Mouse (Mus musculus): Measurements from ENCODE around the gene AF067061. TPM values are rescaled to one million over a fixed set of nuclear protein-coding genes. Genes with fewer than 3 reads are reported as not detected.
"Not testable (repeated sequence)": the region's sequence is repeated elsewhere in the genome, so short reads cannot be mapped to it uniquely, and the experiment has no call there.

Gene AF067061
- not detected in 2 replicates for polyA plus RNA-seq (2016; fragmentation: Nextera tagmentation; extraction: Ambion mirVana)

DNA sequence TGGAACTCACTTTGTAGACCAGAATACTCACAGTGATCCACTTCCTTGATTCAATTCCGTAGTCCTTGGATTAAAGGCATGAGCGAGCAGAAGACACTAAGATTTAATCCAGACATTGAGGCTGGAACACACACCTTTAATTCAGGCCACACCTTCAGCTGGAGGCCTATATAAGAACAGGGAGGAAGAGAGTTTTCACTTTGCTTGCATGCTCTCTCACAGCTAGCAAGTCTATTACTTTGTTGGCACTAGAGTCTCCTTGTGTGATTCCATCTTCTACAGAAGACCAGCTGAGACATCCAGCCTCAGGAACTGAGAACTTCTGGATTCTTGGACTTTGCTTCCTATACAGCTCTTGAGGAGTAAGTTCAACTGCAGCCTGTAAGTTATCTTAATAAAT is at the start of gene AF067061:
TSS of gene AF067061 (plus strand) at position 245 of the 400 bp plus-strand sequence.
- not testable (repeated sequence) for H3K27ac ChIP-seq; H3K4me1 ChIP-seq (replicated peaks); H3K4me3 ChIP-seq; DNase-seq (ENCODE audit: low spot score); H3K36me3 ChIP-seq; H3K27me3 ChIP-seq (ENCODE audit: insufficient read depth, poor library complexity, severe bottlenecking); H3K9me3 ChIP-seq
- 91% methylated on average over 2 of the region's 2 CpGs for WGBS

DNA sequence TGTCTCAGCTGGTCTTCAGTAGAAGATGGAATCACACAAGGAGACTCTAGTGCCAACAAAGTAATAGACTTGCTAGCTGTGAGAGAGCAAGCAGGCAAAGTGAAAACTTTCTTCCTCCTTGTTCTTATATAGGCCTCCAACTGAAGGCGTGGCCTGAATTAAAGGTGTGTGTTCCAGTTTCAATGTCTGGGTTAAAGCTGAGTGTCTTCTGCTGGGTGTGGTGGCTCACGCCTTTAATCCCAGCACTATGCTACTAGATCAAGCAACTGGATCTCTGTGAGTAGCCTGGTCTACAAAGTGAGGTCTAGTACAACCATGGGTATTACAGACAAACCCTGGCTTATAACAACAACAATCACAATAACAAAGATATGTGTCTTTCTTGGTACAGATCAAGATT is 47.1 kb upstream of the AF067061 start, which contains the start of gene Gm21762:
TSS of gene Gm21762 (minus strand) at position 101 of the 400 bp plus-strand sequence.
- not testable (repeated sequence) for H3K4me1 ChIP-seq (replicated peaks); H3K27ac ChIP-seq; DNase-seq (ENCODE audit: low spot score); H3K36me3 ChIP-seq; H3K4me3 ChIP-seq; H3K27me3 ChIP-seq (ENCODE audit: insufficient read depth, poor library complexity, severe bottlenecking); H3K9me3 ChIP-seq
- WGBS = no CpG with 5 or more reads among the region's 2 CpGs

DNA sequence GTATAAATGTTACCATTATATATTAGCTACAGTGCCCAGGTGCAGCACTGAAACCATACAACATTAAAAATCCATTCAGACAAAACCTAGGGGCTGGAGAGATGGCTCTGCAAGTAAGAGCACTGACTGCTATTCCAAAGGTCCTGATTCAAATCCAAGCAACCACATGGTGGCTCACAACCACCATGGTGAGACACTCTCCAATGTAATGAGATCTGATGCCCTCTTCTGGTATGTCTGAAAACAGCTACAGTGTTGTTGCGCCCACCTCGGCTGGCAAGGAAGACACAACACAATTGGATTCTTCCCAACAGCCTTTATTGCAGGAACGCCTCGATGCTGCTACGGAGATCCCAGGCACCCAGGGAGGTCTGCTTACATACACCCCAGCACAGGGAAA is 42.0 kb upstream of the AF067061 start:
- not testable (repeated sequence) for H3K4me1 ChIP-seq (replicated peaks); H3K36me3 ChIP-seq; H3K9me3 ChIP-seq; H3K4me3 ChIP-seq; H3K27me3 ChIP-seq (ENCODE audit: insufficient read depth, poor library complexity, severe bottlenecking); H3K27ac ChIP-seq; DNase-seq (ENCODE audit: low spot score)
- 82% methylated on average over 5 of the region's 5 CpGs for WGBS

DNA sequence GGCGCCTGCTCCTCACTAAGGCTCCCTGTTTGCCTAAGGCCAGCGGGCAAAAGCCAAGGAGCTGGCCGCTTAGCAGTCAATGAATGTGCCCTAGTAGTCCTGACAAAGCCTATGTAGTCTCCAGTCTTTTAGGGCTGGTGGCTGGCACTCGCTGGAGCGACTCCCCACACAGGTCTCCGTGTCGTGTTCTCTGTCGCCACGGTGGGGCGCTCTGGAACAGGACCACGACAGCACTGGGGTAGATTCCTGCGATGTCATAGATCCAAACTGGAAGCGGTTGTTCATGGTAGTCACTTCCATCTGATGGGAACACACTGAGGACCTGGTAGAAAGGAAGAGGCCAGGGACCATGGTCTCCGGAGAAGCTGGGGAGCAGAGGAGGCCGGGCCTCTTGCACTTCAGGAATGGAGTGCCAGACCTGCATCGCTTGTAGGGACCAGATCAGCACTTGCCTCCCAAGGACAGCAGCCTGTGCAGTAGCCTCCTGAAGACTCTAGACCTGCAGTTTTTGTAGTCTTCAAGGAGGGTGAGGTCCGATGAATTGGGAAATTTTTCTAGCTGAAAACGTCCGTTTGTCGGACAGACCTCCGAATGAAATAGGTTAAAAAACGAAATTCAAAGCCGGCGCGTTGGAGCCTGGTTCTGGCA is 39.8 kb upstream of the AF067061 start:
- not testable (repeated sequence) for H3K4me3 ChIP-seq; H3K4me1 ChIP-seq (replicated peaks); H3K27me3 ChIP-seq (ENCODE audit: insufficient read depth, poor library complexity, severe bottlenecking); H3K27ac ChIP-seq; H3K9me3 ChIP-seq; DNase-seq (ENCODE audit: low spot score); H3K36me3 ChIP-seq
- WGBS = 92% methylated on average over 16 of the region's 25 CpGs

DNA sequence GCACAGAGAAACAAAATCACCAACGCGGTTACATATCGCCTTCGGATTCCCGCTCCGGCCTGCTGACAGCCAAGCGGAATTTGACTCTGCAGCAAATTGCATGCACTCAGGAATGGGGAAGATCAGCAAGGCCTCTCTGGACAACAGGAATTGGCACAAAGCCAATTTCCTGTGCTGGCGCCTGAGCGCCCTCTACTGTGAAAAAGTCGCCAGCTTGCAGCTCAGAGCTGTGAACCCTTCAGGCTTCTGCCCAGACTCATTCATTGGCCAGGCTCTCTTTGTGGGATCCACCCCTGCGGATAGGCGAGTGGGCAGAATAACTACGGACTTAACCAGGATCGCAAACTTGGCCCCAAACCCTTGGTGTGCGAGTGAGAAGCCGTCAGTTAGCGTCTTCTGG is 31.1 kb upstream of the AF067061 start:
- WGBS = 95% methylated on average over 17 of the region's 17 CpGs
- not testable (repeated sequence) for H3K4me1 ChIP-seq (replicated peaks); H3K9me3 ChIP-seq; DNase-seq (ENCODE audit: low spot score); H3K4me3 ChIP-seq; H3K27me3 ChIP-seq (ENCODE audit: insufficient read depth, poor library complexity, severe bottlenecking); H3K27ac ChIP-seq; H3K36me3 ChIP-seq

DNA sequence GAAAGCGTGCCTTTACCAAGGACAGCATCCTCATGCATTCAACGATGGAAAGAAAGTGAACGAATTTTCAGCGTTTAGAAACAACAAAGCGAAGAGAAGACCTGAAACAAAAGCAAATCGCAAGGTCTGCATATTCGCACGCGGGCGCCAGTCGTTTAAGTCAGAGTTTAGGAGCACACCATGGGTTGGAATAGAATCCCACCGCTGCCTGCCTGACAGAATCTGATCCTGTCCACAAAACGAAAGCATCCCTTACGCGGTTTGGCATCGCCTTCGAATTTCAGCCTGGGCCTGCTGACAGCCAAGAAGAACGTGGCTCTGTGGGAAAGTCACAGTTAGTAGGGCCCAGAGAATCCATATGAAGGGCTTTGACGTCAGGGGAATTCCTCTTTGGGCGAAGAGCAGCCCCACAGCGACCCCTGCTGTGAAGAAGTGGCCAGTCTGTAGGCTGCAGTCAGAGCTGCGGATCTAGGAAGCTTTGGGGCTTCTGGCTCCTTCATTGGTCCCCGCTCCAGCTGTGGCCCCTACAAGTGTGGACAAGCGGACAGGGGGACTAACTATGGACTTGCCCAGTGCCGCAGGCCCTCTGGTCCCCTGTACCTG is 30.4 kb upstream of the AF067061 start:
- not testable (repeated sequence) for H3K9me3 ChIP-seq; H3K4me1 ChIP-seq (replicated peaks); H3K27me3 ChIP-seq (ENCODE audit: insufficient read depth, poor library complexity, severe bottlenecking); DNase-seq (ENCODE audit: low spot score); H3K4me3 ChIP-seq; H3K36me3 ChIP-seq; H3K27ac ChIP-seq
- 72% methylated on average over 14 of the region's 25 CpGs for WGBS

DNA sequence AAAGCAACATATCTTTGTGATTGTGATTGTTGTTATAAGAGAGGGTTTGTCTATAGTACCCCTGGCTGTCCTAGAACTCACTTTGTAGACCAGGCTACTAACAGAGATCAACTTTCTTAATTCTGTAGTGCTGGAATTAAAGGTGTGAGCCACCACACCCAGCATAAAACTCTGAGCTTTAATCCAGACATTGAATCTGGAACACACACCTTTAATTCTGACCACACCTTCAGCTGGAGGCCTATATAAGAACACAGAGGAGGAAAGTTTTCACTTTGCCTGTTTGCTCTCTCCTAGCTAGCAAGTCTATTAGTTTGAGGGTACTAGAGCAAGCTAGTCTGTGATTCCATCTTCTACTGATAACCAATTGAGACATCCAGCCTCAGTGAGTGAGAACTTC is 24.1 kb upstream of the AF067061 start, which contains the start of gene Gm21731:
TSS of gene Gm21731 (plus strand) at position 301 of the 400 bp plus-strand sequence.
- H3K9me3 ChIP-seq; DNase-seq (ENCODE audit: low spot score); H3K4me3 ChIP-seq: not testable (repeated sequence)

DNA sequence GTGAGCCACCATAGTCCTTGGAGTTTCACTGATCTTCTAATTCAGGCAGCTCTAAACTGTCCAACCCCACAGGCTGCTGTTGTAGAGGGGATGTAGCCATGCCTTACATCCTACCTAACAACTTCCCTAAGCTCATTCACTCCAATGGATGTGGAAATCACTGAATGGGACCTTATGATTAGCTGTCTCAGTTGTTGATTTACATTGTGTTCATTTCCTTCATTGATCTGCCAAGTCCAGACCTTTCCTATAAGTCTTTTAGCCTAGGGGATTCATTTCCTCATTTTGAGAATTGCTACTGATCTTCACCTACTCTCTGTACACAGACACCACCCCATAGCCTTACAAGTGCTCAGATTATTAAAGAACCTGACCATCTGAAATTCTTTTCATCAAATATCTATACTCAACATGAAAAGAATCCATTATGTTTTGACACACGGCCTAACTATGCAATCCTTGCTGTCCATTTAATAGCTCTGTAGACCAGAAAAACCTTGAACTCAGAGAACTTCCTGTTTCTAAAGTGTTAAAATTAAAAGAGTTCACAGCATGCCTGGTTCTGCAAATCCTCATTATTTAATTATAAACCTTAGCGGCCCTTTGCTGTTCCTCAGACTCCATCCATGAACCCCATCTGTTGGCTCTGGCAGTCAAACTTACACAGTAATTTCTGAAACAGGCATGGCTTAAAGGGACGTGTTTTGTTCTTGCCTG is 11.5 kb upstream of the AF067061 start:
- H3K36me3 ChIP-seq; H3K4me3 ChIP-seq; H3K27ac ChIP-seq; DNase-seq (ENCODE audit: low spot score); H3K27me3 ChIP-seq (ENCODE audit: insufficient read depth, poor library complexity, severe bottlenecking); H3K9me3 ChIP-seq; H3K4me1 ChIP-seq (replicated peaks): not testable (repeated sequence)
- WGBS = 78% methylated on average over 2 of the region's 3 CpGs

More for the DNA sequence above, 24.1 kb upstream of the AF067061 start, which contains the start of gene Gm21731:
- H3K36me3 ChIP-seq; H3K27me3 ChIP-seq (ENCODE audit: insufficient read depth, poor library complexity, severe bottlenecking); H3K27ac ChIP-seq; H3K4me1 ChIP-seq (replicated peaks): not testable (repeated sequence)

DNA sequence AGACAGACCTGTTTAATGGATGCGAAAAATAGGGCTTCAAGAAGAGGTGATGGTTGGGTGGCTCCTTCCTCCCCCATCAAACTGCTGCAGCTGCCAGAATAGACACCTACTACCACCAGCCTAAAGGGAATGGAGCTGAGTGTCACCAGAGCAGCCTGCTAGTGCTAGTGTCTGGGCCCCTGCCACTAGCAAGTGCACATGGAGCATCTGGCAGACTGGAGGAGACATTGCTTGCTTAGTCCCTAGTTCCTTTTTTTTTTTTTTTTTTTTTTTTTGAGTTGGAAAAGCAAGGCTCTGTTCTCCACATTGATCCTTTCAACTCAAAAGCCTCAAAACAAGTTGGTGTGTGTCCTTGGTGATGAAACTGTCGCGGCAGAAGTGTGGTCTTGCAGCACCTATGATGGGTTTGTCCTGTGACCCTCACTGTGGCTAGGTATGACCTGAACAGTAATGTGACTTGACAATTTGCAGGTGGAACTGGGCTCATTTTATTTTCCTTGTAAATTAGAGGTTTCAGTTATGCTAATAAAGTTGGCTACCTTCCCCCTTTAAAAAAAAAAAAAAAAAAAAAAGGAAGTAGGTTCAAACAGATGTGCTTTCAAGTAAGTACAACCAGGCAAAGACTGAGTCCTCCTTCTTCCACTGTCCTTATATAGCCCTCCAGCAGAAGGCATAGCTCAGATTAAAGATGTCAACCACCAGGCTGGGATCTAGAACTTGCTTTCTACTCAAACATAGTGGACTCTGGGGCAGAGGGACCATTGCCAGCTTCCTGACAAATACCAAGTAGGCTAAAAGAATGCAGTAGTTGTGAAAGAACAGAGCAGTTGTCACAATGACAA is 3.9 kb upstream of the AF067061 start:
- not testable (repeated sequence) for DNase-seq (ENCODE audit: low spot score); H3K36me3 ChIP-seq; H3K4me3 ChIP-seq; H3K27me3 ChIP-seq (ENCODE audit: insufficient read depth, poor library complexity, severe bottlenecking); H3K4me1 ChIP-seq (replicated peaks); H3K27ac ChIP-seq; H3K9me3 ChIP-seq
- WGBS = 92% methylated on average over 3 of the region's 3 CpGs

DNA sequence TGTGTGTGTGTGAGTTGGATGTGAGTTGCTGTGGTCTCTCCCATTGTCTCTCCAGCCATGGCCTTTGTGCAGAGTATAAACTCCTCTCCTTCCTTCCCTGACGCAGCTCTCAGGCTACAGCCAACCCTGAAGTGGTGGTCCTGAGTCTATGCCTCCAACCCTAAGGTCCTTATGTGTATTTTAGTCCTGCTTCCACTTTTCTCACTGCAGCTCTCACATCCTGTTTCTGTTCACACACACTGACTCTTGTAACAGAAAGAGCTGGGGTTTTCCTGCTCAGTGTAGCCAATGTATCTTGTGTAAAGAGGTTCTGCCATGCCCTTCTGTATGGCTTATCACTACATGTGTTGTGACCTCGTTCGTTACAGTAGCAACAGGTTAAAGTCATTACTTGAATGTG is 3.2 kb upstream of the AF067061 start:
- not testable (repeated sequence) for H3K27me3 ChIP-seq (ENCODE audit: insufficient read depth, poor library complexity, severe bottlenecking); H3K9me3 ChIP-seq; H3K27ac ChIP-seq; H3K4me3 ChIP-seq; H3K36me3 ChIP-seq; DNase-seq (ENCODE audit: low spot score); H3K4me1 ChIP-seq (replicated peaks)
- 78% methylated on average over 3 of the region's 3 CpGs for WGBS

DNA sequence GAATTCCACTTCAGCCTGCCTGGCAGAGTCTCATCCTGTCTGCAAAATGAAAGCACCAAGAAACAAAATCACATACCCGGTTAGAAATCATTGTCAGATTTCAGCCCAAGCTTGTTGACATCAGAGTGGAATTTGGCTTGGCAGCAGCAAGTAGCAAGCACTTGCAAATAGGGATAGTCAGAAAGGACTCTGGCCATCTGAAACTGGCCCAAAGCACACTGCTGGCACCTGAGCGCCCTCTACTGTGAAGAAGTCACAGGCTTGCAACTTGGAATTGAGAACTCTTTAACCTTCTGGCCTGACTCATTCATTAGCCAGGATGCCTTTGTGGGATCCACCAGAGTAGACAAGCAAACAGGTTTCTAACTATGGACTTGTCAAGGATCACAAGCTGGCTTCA is 14.9 kb downstream of the AF067061 start:
- not testable (repeated sequence) for DNase-seq (ENCODE audit: low spot score); H3K27me3 ChIP-seq (ENCODE audit: insufficient read depth, poor library complexity, severe bottlenecking); H3K4me1 ChIP-seq (replicated peaks); H3K36me3 ChIP-seq; H3K27ac ChIP-seq; H3K9me3 ChIP-seq; H3K4me3 ChIP-seq
- 30% methylated on average over 2 of the region's 2 CpGs for WGBS

DNA sequence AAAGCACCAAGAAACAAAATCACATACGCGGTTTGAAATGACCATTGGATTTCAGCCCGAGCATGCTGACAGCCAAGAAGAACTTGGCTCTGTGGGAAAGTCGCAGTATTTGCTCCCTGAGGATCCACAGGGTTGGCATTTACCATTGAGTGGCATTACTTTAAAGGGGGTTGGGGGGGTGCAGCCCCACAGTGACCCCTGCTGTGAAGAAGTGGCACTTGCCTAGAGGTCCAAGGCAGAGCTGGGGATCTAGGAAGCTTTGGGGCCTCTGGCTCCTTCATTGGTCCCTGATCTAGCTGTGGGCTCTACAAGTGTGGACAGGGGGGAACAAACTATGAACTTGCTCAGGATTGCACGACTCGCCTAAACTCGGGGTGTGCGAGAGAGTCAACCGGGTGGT is 15.9 kb downstream of the AF067061 start:
- H3K4me3 ChIP-seq = no peak overlapping the region
- no peaks in the 10 kb centered on the region for H3K27me3 ChIP-seq (ENCODE audit: insufficient read depth, poor library complexity, severe bottlenecking)
- no peaks in the 10 kb centered on the region for H3K36me3 ChIP-seq
- H3K27ac ChIP-seq = no peak overlapping the region
- H3K4me1 ChIP-seq (replicated peaks) = no peaks in the 10 kb centered on the region
- no peaks in the 10 kb centered on the region for H3K9me3 ChIP-seq
- no peak for DNase-seq (ENCODE audit: low spot score)
- WGBS = 93% methylated on average over 9 of the region's 9 CpGs

Data from hindbrain, embryonic 10.5 days (tissue).